Mouse (Mus musculus) heart, adult 2 months (tissue): ENCODE data around the gene Tmem82. TPM values are rescaled to one million over a fixed set of nuclear protein-coding genes. Genes with fewer than 3 reads are reported as not detected.

Experiments
- DNase-seq, 2 experiments: peaks; one replicate each; pipeline ENCODE4 v3.0.0; 2021
- H3K27ac ChIP-seq: fragments of 200-600 bp; 2 replicates; pipeline ENCODE4 v1.8.1; 2022
- H3K27me3 ChIP-seq: fragments of 200-500 bp; 2 replicates; pipeline ENCODE4 v1.6.1; 2012; ENCODE audit warnings: mild to moderate bottlenecking, low read length, inconsistent platforms, mixed read lengths; ENCODE audit not compliant: control insufficient read depth, insufficient read depth
- H3K36me3 ChIP-seq: fragments of 200-500 bp; 2 replicates; pipeline ENCODE4 v1.6.1; 2012; ENCODE audit warnings: low read length, inconsistent platforms; ENCODE audit not compliant: control insufficient read depth, insufficient read depth
- H3K4me1 ChIP-seq: fragments of 200-500 bp; 2 replicates; pipeline ENCODE4 v1.6.1; 2011; ENCODE audit warnings: low read length; ENCODE audit not compliant: control insufficient read depth, insufficient read depth
- H3K4me3 ChIP-seq: fragments of 200-600 bp; 2 replicates; pipeline ENCODE4 v1.8.1; 2022
- H3K79me2 ChIP-seq: fragments of 200-500 bp; replicated peaks from 2 replicates; pipeline ENCODE4 v1.6.1; 2012; ENCODE audit warnings: mild to moderate bottlenecking, inconsistent platforms, low read length, moderate library complexity, mixed read lengths; ENCODE audit not compliant: control insufficient read depth, insufficient read depth
- H3K9ac ChIP-seq: fragments of 200-500 bp; 2 replicates; pipeline ENCODE4 v1.6.1; 2012; ENCODE audit warnings: low read depth, mild to moderate bottlenecking, control low read depth, inconsistent platforms, low read length, mixed read lengths
- CTCF ChIP-seq: fragments of 200-600 bp; IDR thresholded peaks from 2 replicates; pipeline ENCODE4 v1.8.1; 2022; ENCODE audit warnings: antibody characterized with exemption, mild to moderate bottlenecking, moderate library complexity
- EP300 ChIP-seq: fragments of 200-500 bp; IDR thresholded peaks from 2 replicates; pipeline ENCODE4 v1.6.1; 2011; ENCODE audit warnings: low read depth, low read length, control low read depth; ENCODE audit not compliant: insufficient read depth
- POLR2A ChIP-seq: fragments of 200-500 bp; IDR thresholded peaks from 2 replicates; pipeline ENCODE4 v1.6.1; 2011; ENCODE audit warnings: mild to moderate bottlenecking, low read depth, low read length, control low read depth; ENCODE audit not compliant: insufficient read depth
- WGBS: fragments of 180-500 bp; shearing (Covaris S2); methylation state at CpG from one replicate; pipeline ENCODE4 v1.1.7; 2018; 5-methylcytosine and 5-hydroxymethylcytosine counted together
- intact Hi-C: fragments of 180-260 bp; cut with DNase I; formaldehyde crosslinking; loops from one replicate; pipeline ENCODE4 v1.15.1; 2025
- polyA plus RNA-seq: library from polyadenylated mRNA; depleted of rRNA; stranded (reverse); fragments of >200 nt; gene quantifications from 2 replicates; pipeline ENCODE4 v1.2.3, GENCODE M21; 2012
- total RNA-seq, 2 experiments: library from RNA; stranded (reverse); gene quantifications; 2 replicates each; pipeline ENCODE4 v1.2.3; 2021

Tmem82 gene
- total and polyA plus RNA-seq, 3 experiments, result 16.5 to 36.6 (median 20.2) TPM

- 59% methylated on average over 4 of the region's 4 CpGs for WGBS
- intact Hi-C loops, result no loop called here
- TF ChIP-seq CTCF (peak; percentile 44), POLR2A (no peak), EP300 (no peak)
- peaks cover 15% of the 10 kb centered on the region for H3K4me1 ChIP-seq
- H3K4me3 ChIP-seq, result no peak overlapping the region
- no peak overlapping the region for H3K9ac ChIP-seq
- no peak for DNase-seq
- H3K27me3 ChIP-seq, result no peaks in the 10 kb centered on the region
- peaks cover 6% of the 10 kb centered on the region for H3K79me2 ChIP-seq
- peaks cover 5% of the 10 kb centered on the region for H3K36me3 ChIP-seq
- no peak overlapping the region for H3K27ac ChIP-seq
Measured at GRCm38 (mm10) chr4:141659739-141660138, 41.3 kb upstream of the Tmem82 start.

GRCm38 (mm10) chr4:141658846-141659484, 40.5 kb upstream of the Tmem82 start:
- Histone ChIP-seq H3K4me3 (no peak overlapping the region), H3K27ac (peak overlapping the region; percentile 41), H3K9ac (no peak overlapping the region), H3K27me3 (no peaks in the 10 kb centered on the region), H3K79me2 (peaks cover 6% of the 10 kb centered on the region), H3K36me3 (peaks cover 5% of the 10 kb centered on the region), H3K4me1 (peaks cover 16% of the 10 kb centered on the region)
- intact Hi-C loops, result no loop called here
- TF ChIP-seq POLR2A (no peak), EP300 (no peak), CTCF (no peak)
- WGBS, result 63% methylated on average over 6 of the region's 6 CpGs
- DNase-seq, result no peak

- Histone ChIP-seq H3K79me2 (peaks cover 3% of the 10 kb centered on the region), H3K9ac (no peak overlapping the region), H3K27me3 (no peaks in the 10 kb centered on the region), H3K27ac (peak overlapping the region; percentile 75), H3K4me3 (no peak overlapping the region), H3K36me3 (peaks cover 3% of the 10 kb centered on the region), H3K4me1 (peaks cover 16% of the 10 kb centered on the region)
- TF ChIP-seq POLR2A (no peak), EP300 (no peak), CTCF (no peak)
- DNase-seq, result no peak
- intact Hi-C loops, result no loop called here
- WGBS, result 66% methylated on average over 8 of the region's 8 CpGs
Measured at GRCm38 (mm10) chr4:141656932-141657331, 38.5 kb upstream of the Tmem82 start.

- intact Hi-C loops, result no loop called here
- H3K36me3 ChIP-seq, result peaks cover 3% of the 10 kb centered on the region
- 0 out of 2 replicates have a peak, but pooled peaks have one; percentile 11 for TF ChIP-seq EP300
- TF ChIP-seq POLR2A, result 0 out of 2 replicates have a peak, but pooled peaks have one; percentile 6
- no peak for TF ChIP-seq CTCF
- no peak overlapping the region for H3K9ac ChIP-seq
- H3K4me1 ChIP-seq, result peaks cover 18% of the 10 kb centered on the region
- WGBS, result 56% methylated on average over 12 of the region's 12 CpGs
- H3K27ac ChIP-seq, result peak overlapping the region; percentile 75
- peaks cover 3% of the 10 kb centered on the region for H3K79me2 ChIP-seq
- H3K27me3 ChIP-seq, result no peaks in the 10 kb centered on the region
- peak; percentile 51 to 66 for DNase-seq
- no peak overlapping the region for H3K4me3 ChIP-seq
Measured at GRCm38 (mm10) chr4:141655908-141656608, 37.6 kb upstream of the Tmem82 start.

- DNase-seq, result peak in 1 of 2 experiments; percentile 59
- no peaks in the 10 kb centered on the region for H3K27me3 ChIP-seq
- H3K9ac ChIP-seq, result no peak overlapping the region
- TF ChIP-seq EP300, result 0 out of 2 replicates have a peak, but pooled peaks have one; percentile 55
- no peak for TF ChIP-seq POLR2A
- no peak for TF ChIP-seq CTCF
- H3K79me2 ChIP-seq, result peaks cover under 1% of the 10 kb centered on the region; the same call in 1 of the 2 replicates
- H3K4me1 ChIP-seq, result peaks cover 18% of the 10 kb centered on the region
- H3K4me3 ChIP-seq, result no peak overlapping the region
- intact Hi-C loops, result no loop called here
- peak overlapping the region; percentile 67 for H3K27ac ChIP-seq
- 70% methylated on average over 6 of the region's 6 CpGs for WGBS
- H3K36me3 ChIP-seq, result no peaks in the 10 kb centered on the region; the same call in 1 of the 2 replicates
Measured at GRCm38 (mm10) chr4:141654509-141654908, 36.1 kb upstream of the Tmem82 start.

- peaks cover 21% of the 10 kb centered on the region for H3K4me1 ChIP-seq
- peaks cover 2% of the 10 kb centered on the region; the same call in 1 of the 2 replicates for H3K79me2 ChIP-seq
- 68% methylated on average over 13 of the region's 13 CpGs for WGBS
- peak overlapping the region; percentile 67 for H3K27ac ChIP-seq
- no peak overlapping the region for H3K4me3 ChIP-seq
- no peaks in the 10 kb centered on the region for H3K27me3 ChIP-seq
- H3K36me3 ChIP-seq, result no peaks in the 10 kb centered on the region; the same call in 1 of the 2 replicates
- no peak overlapping the region for H3K9ac ChIP-seq
- intact Hi-C loops, result no loop called here
- DNase-seq, result no peak
- TF ChIP-seq EP300 (no peak), CTCF (no peak), POLR2A (no peak)
Measured at GRCm38 (mm10) chr4:141653813-141654212, 35.4 kb upstream of the Tmem82 start.
